Mouse (Mus musculus) CD4-positive, CD25-positive, alpha-beta regulatory T cell, adult 9 weeks (primary cell): Measurements from ENCODE around the gene Pyurf. TPM values are rescaled to one million over a fixed set of nuclear protein-coding genes. Genes with fewer than 3 reads are reported as not detected.

Source experiments
- polyA plus RNA-seq: library from polyadenylated mRNA; unstranded; fragments of 100-300 nt; shearing (Covaris generic); gene quantifications from one replicate; pipeline ENCODE4 v1.2.1, GENCODE M21; 2017

Pyurf gene
- 6.6 TPM for polyA plus RNA-seq

DNA sequence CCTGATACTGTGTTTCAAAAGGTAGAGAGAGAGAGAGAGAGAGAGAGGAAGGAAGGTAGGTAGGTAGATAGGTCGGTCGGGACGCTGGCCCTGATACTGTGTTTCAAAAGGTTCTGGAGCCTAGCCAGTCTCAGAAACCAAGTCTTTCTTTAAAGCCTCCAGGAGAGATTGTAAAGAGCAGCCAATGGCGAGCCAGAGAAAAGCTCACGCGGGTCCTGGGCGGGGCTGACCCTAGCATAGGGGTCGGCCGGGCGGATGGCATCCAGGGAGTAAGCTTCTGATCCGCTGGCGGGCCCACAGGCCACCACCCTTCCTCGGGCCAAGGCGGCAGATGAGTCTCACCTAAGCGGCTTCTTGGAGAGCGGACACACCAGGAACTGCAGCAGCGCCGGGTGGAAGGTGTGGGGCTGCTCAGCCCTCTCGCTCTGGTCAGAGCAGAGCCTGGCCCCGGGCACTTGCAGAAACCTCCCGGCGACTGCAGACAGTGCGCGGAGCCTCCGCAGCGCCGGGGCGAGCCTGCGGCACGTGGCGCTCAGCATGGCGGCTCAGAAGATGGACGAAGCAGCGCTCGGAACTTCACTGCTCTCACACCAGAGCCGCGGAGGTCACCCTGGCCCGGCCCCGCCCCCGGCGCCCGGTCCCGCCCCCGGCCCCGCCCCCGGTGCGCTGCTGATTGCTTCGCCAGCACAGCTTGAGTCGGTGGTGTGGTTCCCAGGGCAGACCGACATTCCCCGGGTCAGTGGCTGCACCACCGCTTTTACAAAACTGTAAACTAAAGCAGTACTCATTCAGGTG lies at the start of gene Pyurf:
Pyurf (minus strand) TSS at position 612 of the 795 bp plus-strand sequence.

DNA sequence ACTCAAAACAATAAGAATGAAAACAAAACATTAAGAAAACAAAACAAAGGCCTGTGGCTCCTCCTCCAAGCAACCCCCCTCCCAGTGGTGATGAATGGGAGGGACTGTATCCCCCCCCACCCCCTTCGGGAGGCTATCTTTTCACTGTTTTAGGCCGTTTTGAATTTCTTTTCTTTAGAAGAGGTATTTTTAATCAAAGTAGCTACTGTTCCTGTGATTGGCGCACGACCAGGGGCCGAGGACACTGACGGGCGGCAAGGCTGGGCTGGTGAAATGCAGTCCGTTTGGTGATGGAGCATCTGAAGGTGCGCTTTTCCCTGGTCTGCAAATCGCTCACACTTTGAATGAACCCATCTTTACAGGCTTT lies 10.5 kb upstream of the Pyurf start, which contains the start of gene Lancl2:
Lancl2 (plus strand) TSS at position 165 of the 367 bp plus-strand sequence.

Other genes starting within 250 kb of the Pyurf start
- 21.3 TPM for gene Ppm1k, start 156.6 kb downstream of the Pyurf start, polyA plus RNA-seq
- 33.8 TPM for gene Herc6, start 111.1 kb downstream of the Pyurf start, polyA plus RNA-seq
- 8.7 TPM for gene Lancl2, start 10.5 kb upstream of the Pyurf start, polyA plus RNA-seq
- 12.5 TPM for gene Vopp1, start 133.1 kb upstream of the Pyurf start, polyA plus RNA-seq
- gene Vmn1r21, start 158.3 kb upstream of the Pyurf start, polyA plus RNA-seq: not detected
- not detected for gene Vmn1r22, start 215.9 kb upstream of the Pyurf start, polyA plus RNA-seq
- gene Vmn1r23, start 234.8 kb upstream of the Pyurf start, polyA plus RNA-seq: not detected